Mouse (Mus musculus): ENCODE results near the gene Gbp3. TPM values are rescaled to one million over a fixed set of nuclear protein-coding genes. Genes with fewer than 3 reads are reported as not detected.
"Not testable (repeated sequence)": the region's sequence is repeated elsewhere in the genome, so short reads cannot be mapped to it uniquely, and the experiment has no call there.

The Gbp3 gene
- polyA plus RNA-seq, 2 experiments = 1.3 to 1.4 TPM

DNA sequence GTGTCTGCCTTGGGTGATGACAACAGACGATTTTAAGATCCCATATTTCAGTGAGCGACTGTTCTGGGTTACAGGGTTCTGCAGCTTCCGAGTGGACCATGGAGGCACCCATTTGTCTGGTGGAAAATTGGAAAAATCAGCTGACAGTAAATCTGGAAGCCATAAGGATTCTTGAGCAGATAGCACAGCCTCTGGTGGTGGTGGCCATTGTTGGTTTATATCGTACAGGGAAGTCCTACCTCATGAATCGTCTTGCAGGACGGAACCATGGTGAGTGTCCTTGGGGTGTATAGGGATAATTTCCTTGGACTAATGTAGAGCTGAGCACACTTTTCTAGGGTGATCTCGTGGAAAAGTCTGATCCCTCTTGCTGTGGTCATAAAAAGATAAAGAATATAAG is 1.8 kb downstream of the Gbp3 start:
- no peaks in the 10 kb centered on the region for H3K27me3 ChIP-seq (ENCODE audit: control insufficient read depth, insufficient read depth, low read length)
- ATAC-seq (ENCODE audit: insufficient read depth) (no peak), DNase-seq (ENCODE audit: low read depth in 3 of 3, low spot score in 3 of 3) (no peak)
- H3K27ac ChIP-seq = no peak overlapping the region
- H3K4me2 ChIP-seq (ENCODE audit: low read depth) = no peak overlapping the region
- WGBS (ENCODE audit: insufficient replicate concordance) = 59% methylated on average over 7 of the region's 7 CpGs
- H3K4me3 ChIP-seq (ENCODE audit: insufficient read depth in 1 of 2, low read depth in 2 of 2, low read length in 2 of 2) = no peak overlapping the region
- no peak for TF ChIP-seq CTCF (IDR thresholded peaks at IDR 0.05; ENCODE audit: low read depth)
- no peak for TF ChIP-seq EP300 (IDR thresholded peaks at IDR 0.05; ENCODE audit: low read depth)
- H3K9me3 ChIP-seq (ENCODE audit: control insufficient read depth, low read length) = no peaks in the 10 kb centered on the region
- H3K4me1 ChIP-seq (replicated peaks; ENCODE audit: control insufficient read depth in 2 of 2, insufficient read depth in 2 of 2, low read length in 1 of 2) = peaks cover 0 to 3% of the 10 kb centered on the region in 2 experiments; a peak in 1 of 4 replicates
- H3K36me3 ChIP-seq (replicated peaks; ENCODE audit: control insufficient read depth, insufficient read depth, low read depth) = no peaks in the 10 kb centered on the region
- no peak overlapping the region for H3K9ac ChIP-seq (replicated peaks)

DNA sequence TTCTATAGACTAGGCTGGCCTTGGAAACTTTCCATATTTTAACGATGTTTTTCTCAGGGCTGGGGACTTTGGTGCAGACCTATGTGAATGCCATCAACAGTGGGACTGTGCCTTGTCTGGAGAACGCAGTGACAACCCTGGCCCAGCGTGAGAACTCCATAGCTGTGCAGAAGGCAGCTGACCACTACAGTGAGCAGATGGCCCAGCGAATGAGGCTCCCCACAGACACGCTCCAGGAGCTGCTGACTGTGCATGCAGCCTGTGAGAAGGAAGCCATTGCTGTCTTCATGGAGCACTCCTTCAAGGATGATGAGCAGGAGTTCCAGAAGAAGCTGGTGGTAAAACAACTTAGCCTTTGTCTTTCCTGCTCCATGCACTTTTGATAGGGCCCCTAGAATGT is 7.7 kb downstream of the Gbp3 start:
- H3K4me1 ChIP-seq (replicated peaks; ENCODE audit: control insufficient read depth in 2 of 2, insufficient read depth in 2 of 2, low read length in 1 of 2); H3K4me3 ChIP-seq (ENCODE audit: insufficient read depth in 1 of 2, low read depth in 2 of 2, low read length in 2 of 2); ATAC-seq (ENCODE audit: insufficient read depth); H3K4me2 ChIP-seq (ENCODE audit: low read depth); H3K9ac ChIP-seq (replicated peaks); H3K27ac ChIP-seq; H3K27me3 ChIP-seq (ENCODE audit: control insufficient read depth, insufficient read depth, low read length); DNase-seq (ENCODE audit: low read depth in 3 of 3, low spot score in 3 of 3); H3K36me3 ChIP-seq (replicated peaks; ENCODE audit: control insufficient read depth, insufficient read depth, low read depth); H3K9me3 ChIP-seq (ENCODE audit: control insufficient read depth, low read length): not testable (repeated sequence)
- WGBS (ENCODE audit: insufficient replicate concordance) = 51% methylated on average over 5 of the region's 5 CpGs

DNA sequence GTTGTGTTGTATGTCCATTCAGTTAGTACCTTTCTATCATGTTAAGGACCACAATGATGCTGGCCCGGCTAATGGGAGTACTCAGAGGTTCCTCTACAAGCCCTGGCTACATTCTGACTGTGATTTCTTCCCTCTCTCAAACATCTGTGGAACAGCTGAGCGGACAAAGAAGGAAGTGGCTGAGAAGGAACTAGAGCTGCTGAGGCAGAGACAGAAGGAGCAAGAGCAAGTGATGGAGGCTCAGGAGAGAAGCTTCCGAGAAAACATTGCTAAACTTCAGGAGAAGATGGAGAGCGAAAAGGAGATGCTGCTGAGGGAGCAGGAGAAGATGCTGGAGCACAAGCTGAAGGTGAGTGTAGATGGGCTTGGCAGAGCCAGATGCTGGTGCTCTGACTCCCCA is 10.9 kb downstream of the Gbp3 start:
- no peak overlapping the region for H3K4me3 ChIP-seq (ENCODE audit: insufficient read depth in 1 of 2, low read depth in 2 of 2, low read length in 2 of 2)
- no peak overlapping the region for H3K4me2 ChIP-seq (ENCODE audit: low read depth)
- H3K36me3 ChIP-seq (replicated peaks; ENCODE audit: control insufficient read depth, insufficient read depth, low read depth) = no peaks in the 10 kb centered on the region
- DNase-seq (ENCODE audit: low read depth in 3 of 3, low spot score in 3 of 3) (no peak), ATAC-seq (ENCODE audit: insufficient read depth) (no peak)
- no peaks in the 10 kb centered on the region for H3K4me1 ChIP-seq (replicated peaks; ENCODE audit: control insufficient read depth in 2 of 2, insufficient read depth in 2 of 2, low read length in 1 of 2)
- TF ChIP-seq EP300 (IDR thresholded peaks at IDR 0.05; ENCODE audit: low read depth) (no peak), CTCF (IDR thresholded peaks at IDR 0.05; ENCODE audit: low read depth) (no peak)
- H3K27ac ChIP-seq = no peak overlapping the region
- H3K27me3 ChIP-seq (ENCODE audit: control insufficient read depth, insufficient read depth, low read length) = no peaks in the 10 kb centered on the region
- H3K9me3 ChIP-seq (ENCODE audit: control insufficient read depth, low read length) = no peaks in the 10 kb centered on the region
- no peak overlapping the region for H3K9ac ChIP-seq (replicated peaks)
- 50% methylated on average over 4 of the region's 4 CpGs for WGBS (ENCODE audit: insufficient replicate concordance)

DNA sequence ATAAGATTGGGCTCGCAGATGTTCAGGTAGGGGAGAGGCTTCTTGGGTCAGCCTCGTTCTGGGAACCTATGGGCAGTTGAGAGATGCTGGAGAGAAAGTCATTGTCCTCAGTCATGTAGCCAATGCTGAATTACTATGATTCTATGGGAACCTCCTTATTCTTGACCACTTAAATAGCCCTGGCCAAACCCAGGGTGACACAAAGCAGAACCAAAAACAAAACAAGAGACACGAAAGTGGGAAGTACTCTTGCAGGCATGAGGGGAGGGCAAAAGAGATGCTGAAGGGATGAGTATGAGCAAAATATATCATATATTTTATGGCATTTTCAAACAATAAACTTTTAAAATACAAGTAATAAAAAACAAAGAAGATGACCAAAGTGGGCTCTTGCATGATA is 17.3 kb downstream of the Gbp3 start:
- no peaks in the 10 kb centered on the region for H3K27me3 ChIP-seq (ENCODE audit: control insufficient read depth, insufficient read depth, low read length)
- ATAC-seq (ENCODE audit: insufficient read depth) = no peak
- H3K27ac ChIP-seq = no peak overlapping the region
- TF ChIP-seq CTCF (IDR thresholded peaks at IDR 0.05; ENCODE audit: low read depth) (no peak), EP300 (IDR thresholded peaks at IDR 0.05; ENCODE audit: low read depth) (no peak)
- no peak overlapping the region for H3K9ac ChIP-seq (replicated peaks)
- H3K4me1 ChIP-seq (replicated peaks; ENCODE audit: control insufficient read depth in 2 of 2, insufficient read depth in 2 of 2, low read length in 1 of 2) = no peaks in the 10 kb centered on the region
- no peaks in the 10 kb centered on the region for H3K36me3 ChIP-seq (replicated peaks; ENCODE audit: control insufficient read depth, insufficient read depth, low read depth)
- H3K4me3 ChIP-seq (ENCODE audit: insufficient read depth in 1 of 2, low read depth in 2 of 2, low read length in 2 of 2) = no peak overlapping the region
- H3K9me3 ChIP-seq (ENCODE audit: control insufficient read depth, low read length) = no peaks in the 10 kb centered on the region
- WGBS (ENCODE audit: insufficient replicate concordance) = 44% methylated on average over 3 of the region's 3 CpGs
- H3K4me2 ChIP-seq (ENCODE audit: low read depth) = no peak overlapping the region
- DNase-seq (ENCODE audit: low read depth in 3 of 3, low spot score in 3 of 3) = no peak

DNA sequence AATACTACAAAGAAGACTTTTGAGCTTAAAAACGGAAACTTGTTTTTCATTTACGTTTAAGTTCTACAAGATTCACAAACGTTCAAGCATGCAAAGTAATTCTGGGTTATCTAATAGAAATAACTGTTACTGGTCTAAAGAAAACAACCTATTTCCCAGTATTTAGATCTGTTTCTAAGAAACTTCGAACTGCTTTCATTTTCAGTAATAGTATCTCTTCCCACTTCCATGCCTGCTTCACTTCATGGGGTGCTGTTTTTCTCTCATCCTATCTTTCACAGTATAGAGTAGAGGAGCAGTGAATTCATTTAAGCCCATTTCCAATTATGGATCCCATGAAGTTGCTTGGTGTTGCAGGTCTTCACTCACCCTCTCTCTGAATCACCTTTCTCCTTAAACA is 18.5 kb downstream of the Gbp3 start:
- DNase-seq (ENCODE audit: low read depth in 3 of 3, low spot score in 3 of 3) = no peak
- Histone ChIP-seq H3K27me3 (ENCODE audit: control insufficient read depth, insufficient read depth, low read length) (no peaks in the 10 kb centered on the region), H3K27ac (no peak overlapping the region), H3K9me3 (ENCODE audit: control insufficient read depth, low read length) (no peaks in the 10 kb centered on the region), H3K9ac (replicated peaks) (no peak overlapping the region), H3K36me3 (replicated peaks; ENCODE audit: control insufficient read depth, insufficient read depth, low read depth) (no peaks in the 10 kb centered on the region), H3K4me3 (ENCODE audit: insufficient read depth in 1 of 2, low read depth in 2 of 2, low read length in 2 of 2) (no peak overlapping the region), H3K4me1 (replicated peaks; ENCODE audit: control insufficient read depth in 2 of 2, insufficient read depth in 2 of 2, low read length in 1 of 2) (no peaks in the 10 kb centered on the region), H3K4me2 (ENCODE audit: low read depth) (no peak overlapping the region)
- ATAC-seq (ENCODE audit: insufficient read depth) = no peak
- WGBS (ENCODE audit: insufficient replicate concordance) = 52% methylated on average over 4 of the region's 4 CpGs
- no peak for TF ChIP-seq CTCF (IDR thresholded peaks at IDR 0.05; ENCODE audit: low read depth)
- no peak for TF ChIP-seq EP300 (IDR thresholded peaks at IDR 0.05; ENCODE audit: low read depth)

DNA sequence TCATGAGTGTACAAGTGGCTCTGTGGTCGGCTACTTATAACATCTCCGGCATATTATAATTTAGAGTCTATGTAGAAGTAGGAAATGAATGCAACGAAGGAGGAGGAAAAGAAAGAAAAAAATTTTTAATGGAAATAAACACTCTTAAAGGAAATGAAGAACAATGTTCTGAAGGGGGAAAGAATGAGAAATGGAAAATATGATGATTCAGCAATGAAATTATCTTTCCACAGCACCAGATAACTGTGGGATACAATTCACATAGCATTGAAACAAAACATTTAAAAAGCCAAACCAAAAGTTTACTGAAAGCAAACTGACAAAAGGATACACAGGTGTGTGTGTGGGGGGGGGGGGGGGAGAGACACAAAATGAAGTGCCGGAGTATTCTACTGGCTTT is 23.2 kb downstream of the Gbp3 start:
- DNase-seq (ENCODE audit: low read depth in 3 of 3, low spot score in 3 of 3) (no peak), ATAC-seq (ENCODE audit: insufficient read depth) (no peak)
- no peaks in the 10 kb centered on the region for H3K36me3 ChIP-seq (replicated peaks; ENCODE audit: control insufficient read depth, insufficient read depth, low read depth)
- no peak overlapping the region for H3K4me3 ChIP-seq (ENCODE audit: insufficient read depth in 1 of 2, low read depth in 2 of 2, low read length in 2 of 2)
- TF ChIP-seq CTCF (IDR thresholded peaks at IDR 0.05; ENCODE audit: low read depth) (no peak), EP300 (IDR thresholded peaks at IDR 0.05; ENCODE audit: low read depth) (no peak)
- no peak overlapping the region for H3K27ac ChIP-seq
- H3K27me3 ChIP-seq (ENCODE audit: control insufficient read depth, insufficient read depth, low read length) = no peaks in the 10 kb centered on the region
- H3K9me3 ChIP-seq (ENCODE audit: control insufficient read depth, low read length) = no peaks in the 10 kb centered on the region
- 62% methylated on average over 4 of the region's 4 CpGs for WGBS (ENCODE audit: insufficient replicate concordance)
- H3K4me1 ChIP-seq (replicated peaks; ENCODE audit: control insufficient read depth in 2 of 2, insufficient read depth in 2 of 2, low read length in 1 of 2) = no peaks in the 10 kb centered on the region
- H3K4me2 ChIP-seq (ENCODE audit: low read depth) = no peak overlapping the region
- H3K9ac ChIP-seq (replicated peaks) = no peak overlapping the region

Data from liver, embryonic 14.5 days (tissue).